ENCODE assay signal across 24 mouse cellular contexts in the genomic region with DNA sequence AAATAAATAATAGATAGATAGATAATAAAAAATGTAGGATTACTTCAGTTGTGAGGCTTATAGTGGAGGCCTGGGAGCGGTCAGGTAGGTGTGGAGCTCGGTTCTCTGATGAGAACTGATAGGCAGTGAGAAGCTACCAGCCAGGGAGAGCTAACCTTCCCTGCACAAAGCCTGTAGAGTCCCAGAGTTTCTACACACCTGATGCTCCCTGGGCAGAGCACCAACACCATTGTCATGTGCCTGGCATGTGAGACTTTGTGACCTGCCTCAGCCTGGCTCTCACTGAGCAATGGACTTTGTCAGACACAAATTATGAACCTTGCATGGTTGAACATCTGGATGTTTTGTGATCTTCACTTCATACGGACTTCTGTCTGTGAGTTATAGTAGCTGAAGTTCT.
DNase-seq lines count a peak whose midpoint lies in the region; ATAC-seq and TF ChIP-seq lines count a peak whose summit lies in the region.
"Had no signal": no experiment of that assay in that cellular context is flagged by ENCODE, and none has a peak within 500 bp of the region (broad histone marks: within the 10 kb centered on the region; RNA-seq: fewer than 3 reads in every experiment).

No protein-coding gene starts in this region.

- no peaks in the 10 kb centered on the region for H3K79me2 ChIP-seq in liver, adult 2 months (ENCODE audit: control insufficient read depth, insufficient read depth, low read length)

- DNase-seq in heart, adult 18-20 months = peak; percentile 12 to 52
- no peak for DNase-seq in heart, postnatal 14 days
- peak; percentile 15 for DNase-seq in kidney, adult 18-20 months
- peak; percentile 86 for DNase-seq in liver, adult 2 months (ENCODE audit: extremely low read depth, low read depth, low spot score)
- DNase-seq in liver, embryonic 11.5 days (ENCODE audit: low spot score) = no peak
- no peak for DNase-seq in urinary bladder, postnatal 14 days (ENCODE audit: low spot score)
- DNase-seq: adrenal gland, adult 8-10 months; cerebellum, adult 2 months; cerebellum, postnatal 14 days; forebrain, postnatal 0 days; layer of hippocampus, adult 9-11 months; lung, postnatal 4 days; thymus, adult 2 months; thymus, postnatal 4 days had no signal

- no peak overlapping the region for H3K4me2 ChIP-seq in kidney, embryonic 14.5 days (replicated peaks; ENCODE audit: low read depth, low read length)
- no peak overlapping the region for H3K4me2 ChIP-seq in liver, embryonic 11.5 days
- H3K4me2 ChIP-seq in intestine, postnatal 0 days (replicated peaks; ENCODE audit: low read depth) = 0 out of 2 replicates have a peak overlapping the region, but pooled peaks have one; percentile 30
- H3K4me2 ChIP-seq: hindbrain, embryonic 13.5 days; limb, embryonic 15.5 days; midbrain, embryonic 13.5 days had no signal

- H3K36me3 ChIP-seq in kidney, embryonic 14.5 days (ENCODE audit: control insufficient read depth, insufficient read depth, low read length) = no peaks in the 10 kb centered on the region
- H3K36me3 ChIP-seq in liver, adult 2 months (ENCODE audit: control insufficient read depth, insufficient read depth, low read length) = no peaks in the 10 kb centered on the region
- no peaks in the 10 kb centered on the region for H3K36me3 ChIP-seq in liver, embryonic 11.5 days (ENCODE audit: control insufficient read depth, insufficient read depth, low read length)
- H3K36me3 ChIP-seq in intestine, postnatal 0 days (ENCODE audit: control insufficient read depth, insufficient read depth) = no peaks in the 10 kb centered on the region
- H3K36me3 ChIP-seq: G1E; heart, embryonic 12.5 days; hindbrain, embryonic 13.5 days; limb, embryonic 10.5 days; limb, embryonic 15.5 days; midbrain, embryonic 13.5 days had no signal

- H3K9ac ChIP-seq in kidney, embryonic 14.5 days (ENCODE audit: low read depth, low read length) = no peak overlapping the region
- no peak overlapping the region for H3K9ac ChIP-seq in liver, adult 2 months (ENCODE audit: low read depth, low read length)
- H3K9ac ChIP-seq in liver, embryonic 11.5 days (ENCODE audit: low read depth, low read length) = no peak overlapping the region
- H3K9ac ChIP-seq in intestine, postnatal 0 days (ENCODE audit: low read depth, low read length) = no peak overlapping the region
- H3K9ac ChIP-seq: forebrain, postnatal 0 days; heart, embryonic 12.5 days; hindbrain, embryonic 13.5 days; limb, embryonic 15.5 days; midbrain, embryonic 13.5 days had no signal

- H3K4me1 ChIP-seq in kidney, embryonic 14.5 days (ENCODE audit: control insufficient read depth, insufficient read depth, low read length) = 0 out of 2 replicates have a peak, but pooled peaks cover 9% of the 10 kb centered on the region
- no peaks in the 10 kb centered on the region for H3K4me1 ChIP-seq in liver, adult 2 months (ENCODE audit: control insufficient read depth, insufficient read depth, low read length)
- H3K4me1 ChIP-seq in liver, embryonic 11.5 days (replicated peaks; ENCODE audit: control insufficient read depth, insufficient read depth, low read length) = 0 out of 2 replicates have a peak, but pooled peaks cover 5% of the 10 kb centered on the region
- H3K4me1 ChIP-seq in intestine, postnatal 0 days (replicated peaks; ENCODE audit: control insufficient read depth, insufficient read depth, low read length) = 0 out of 2 replicates have a peak, but pooled peaks cover 6% of the 10 kb centered on the region
- H3K4me1 ChIP-seq: megakaryocyte, embryonic 14.5 days had no signal

- no peak for TF ChIP-seq POLR2A in liver, adult 2 months (IDR thresholded peaks at IDR 0.05; ENCODE audit: extremely low read depth, insufficient read depth, low read length)

- peaks cover 2% of the 10 kb centered on the region; the same call in 1 of the 2 replicates for H3K9me3 ChIP-seq in kidney, embryonic 14.5 days (ENCODE audit: control insufficient read depth, low read length)
- H3K9me3 ChIP-seq in liver, embryonic 11.5 days (ENCODE audit: control insufficient read depth, low read length) = no peaks in the 10 kb centered on the region
- H3K9me3 ChIP-seq in intestine, postnatal 0 days (ENCODE audit: control insufficient read depth) = no peaks in the 10 kb centered on the region
- H3K9me3 ChIP-seq: heart, embryonic 12.5 days; hindbrain, embryonic 13.5 days; limb, embryonic 10.5 days; limb, embryonic 15.5 days; megakaryocyte, embryonic 14.5 days had no signal

- TF ChIP-seq CTCF in liver, adult 2 months (IDR thresholded peaks at IDR 0.05; ENCODE audit: low read depth, low read length) = no peak
- TF ChIP-seq CTCF in intestine, postnatal 0 days (IDR thresholded peaks at IDR 0.05; ENCODE audit: low read depth) = no peak

- H3K27ac ChIP-seq in kidney, embryonic 14.5 days (ENCODE audit: low read depth, low read length) = no peak overlapping the region
- no peak overlapping the region for H3K27ac ChIP-seq in liver, adult 2 months (replicated peaks; ENCODE audit: insufficient read depth, low read depth, low read length)
- H3K27ac ChIP-seq in liver, embryonic 11.5 days (ENCODE audit: low read depth, low read length) = no peak overlapping the region
- no peak overlapping the region for H3K27ac ChIP-seq in intestine, postnatal 0 days (ENCODE audit: low read depth, low read length)
- H3K27ac ChIP-seq: hindbrain, embryonic 13.5 days; limb, embryonic 10.5 days; limb, embryonic 15.5 days; midbrain, embryonic 13.5 days had no signal

- intact Hi-C loops in heart, postnatal 14 days (cut with DNase I) = no loop called here

- WGBS in kidney, embryonic 14.5 days = 88% methylated on average over 3 of the region's 3 CpGs
- WGBS in liver, adult 2 months = 62% methylated on average over 3 of the region's 3 CpGs
- 78% methylated on average over 3 of the region's 3 CpGs for WGBS in liver, embryonic 11.5 days
- WGBS in intestine, postnatal 0 days = 66% methylated on average over 3 of the region's 3 CpGs

- ATAC-seq in kidney, embryonic 14.5 days (ENCODE audit: low FRiP score, low TSS enrichment) = no peak
- ATAC-seq in liver, embryonic 11.5 days (replicated peaks; ENCODE audit: low FRiP score) = no peak
- peak; percentile 45; the same call in 1 of the 2 replicates for ATAC-seq in intestine, postnatal 0 days
- ATAC-seq: forebrain, postnatal 0 days; midbrain, embryonic 13.5 days had no signal

- no peak overlapping the region for H3K4me3 ChIP-seq in kidney, embryonic 14.5 days (ENCODE audit: low read length)
- no peak overlapping the region for H3K4me3 ChIP-seq in liver, adult 2 months (ENCODE audit: insufficient read depth, low read depth, low read length)
- H3K4me3 ChIP-seq in liver, embryonic 11.5 days (ENCODE audit: low read depth, low read length) = no peak overlapping the region
- no peak overlapping the region for H3K4me3 ChIP-seq in intestine, postnatal 0 days (ENCODE audit: low read depth, low read length)
- H3K4me3 ChIP-seq: erythroblast, embryonic 14.5 days; heart, embryonic 12.5 days; hindbrain, embryonic 13.5 days; limb, embryonic 10.5 days; limb, embryonic 15.5 days; megakaryocyte, embryonic 14.5 days; midbrain, embryonic 13.5 days had no signal

- H3K27me3 ChIP-seq in kidney, embryonic 14.5 days (ENCODE audit: control insufficient read depth, insufficient read depth, low read length) = peaks cover 11% of the 10 kb centered on the region
- no peaks in the 10 kb centered on the region for H3K27me3 ChIP-seq in liver, adult 2 months (ENCODE audit: control insufficient read depth, insufficient read depth, low read length)
- H3K27me3 ChIP-seq in liver, embryonic 11.5 days (replicated peaks; ENCODE audit: control insufficient read depth, insufficient read depth, low read length) = no peaks in the 10 kb centered on the region
- H3K27me3 ChIP-seq in intestine, postnatal 0 days (replicated peaks; ENCODE audit: control insufficient read depth, insufficient read depth, low read length) = no peaks in the 10 kb centered on the region

Comparison
In these comparisons a context has a peak if more than half of its experiments do, and no peak if none do; other contexts are left out.
1. DNase-seq: peak in heart, adult 18-20 months (2 of 2), kidney, adult 18-20 months (single experiment) and liver, adult 2 months (single experiment); none in heart, postnatal 14 days (0 of 2), liver, embryonic 11.5 days (single experiment) and urinary bladder, postnatal 14 days (single experiment).